Mouse (Mus musculus) kidney, adult 2 months (tissue): Measurements from ENCODE around the gene Dusp18.

Experiments
- CTCF ChIP-seq: fragments of 200-500 bp; conservative IDR thresholded peaks from 2 replicates; pipeline ENCODE4 v1.5.1; 2011; ENCODE audit warnings: low read depth, mild to moderate bottlenecking, control low read depth, low read length, moderate library complexity, mixed read lengths; ENCODE audit not compliant: insufficient read depth, insufficient read length
- POLR2A ChIP-seq: fragments of 200-500 bp; IDR thresholded peaks from one replicate; pipeline ENCODE4 v1.6.1; 2011; ENCODE audit warnings: low read depth, low read length, control low read depth

DNA sequence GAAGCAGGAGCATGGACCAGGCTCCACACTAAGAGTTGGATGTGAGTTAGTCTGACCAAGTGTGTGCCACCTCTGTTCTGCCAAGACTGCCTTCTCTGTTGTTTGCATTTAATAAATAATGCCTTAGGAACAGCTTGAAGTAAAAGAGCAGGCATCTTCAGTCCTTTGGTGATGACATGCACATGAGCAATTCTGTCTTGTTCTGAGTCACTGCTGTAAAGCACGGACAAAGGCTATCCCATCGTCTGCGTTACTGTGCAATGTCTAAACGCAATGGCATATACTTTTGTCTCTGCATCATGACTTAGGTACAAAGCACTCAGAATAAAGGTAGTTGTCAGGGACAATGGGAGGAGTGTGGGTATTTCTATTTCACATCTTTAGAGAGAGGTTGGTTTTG, 35.3 kb upstream of the Dusp18 start:
- no peak for TF ChIP-seq CTCF
- TF ChIP-seq POLR2A: no peak
